25 mouse cellular contexts compared by ENCODE assay signal in genomic region chr11:22247069-22247468, GRCm38 (mm10).
DNase-seq lines count a peak whose midpoint lies in the region; ATAC-seq lines count a peak whose summit lies in the region.
"Had no signal": no experiment of that assay in that cellular context is flagged by ENCODE, and none has a peak within 500 bp of the region (broad histone marks: within the 10 kb centered on the region; RNA-seq: fewer than 3 reads in every experiment).

No protein-coding gene starts in this region.

- no peak overlapping the region for H3K27ac ChIP-seq in hindbrain, embryonic 12.5 days
- H3K27ac ChIP-seq: embryonic facial prominence, embryonic 15.5 days; left cerebral cortex, adult 2 months; macrophage; midbrain, embryonic 10.5 days; neural tube, embryonic 12.5 days had no signal

- ATAC-seq in hindbrain, embryonic 12.5 days (ENCODE audit: low FRiP score), result no peak
- ATAC-seq: activated CD4-positive, CD25-positive, alpha-beta regulatory T cell, adult 4 months; forebrain, postnatal 0 days; hindbrain, embryonic 16.5 days; intestine, embryonic 16.5 days; Patski had no signal

- no peak overlapping the region for H3K4me2 ChIP-seq in hindbrain, embryonic 12.5 days (replicated peaks)
- H3K4me2 ChIP-seq: embryonic facial prominence, embryonic 15.5 days; liver, embryonic 11.5 days; neural tube, embryonic 12.5 days had no signal

- no peak overlapping the region for H3K9ac ChIP-seq in hindbrain, embryonic 12.5 days
- H3K9ac ChIP-seq: embryonic facial prominence, embryonic 15.5 days; forebrain, postnatal 0 days; neural tube, embryonic 12.5 days had no signal

- DNase-seq in lung, postnatal 25 days (ENCODE audit: low spot score), result peak; percentile 19
- DNase-seq in lung, postnatal 10 days, result no peak
- DNase-seq in 3T3-L1 (ENCODE audit: low read depth, low spot score) (peak; percentile 62), NIH3T3 (ENCODE audit: low read depth) (peak; percentile 50)
- DNase-seq in heart, postnatal 10 days, result peak; percentile 32 to 34
- no peak for DNase-seq in right cerebral cortex, adult 2 months (ENCODE audit: low spot score in 2 of 2)
- no peak for DNase-seq in cerebellum, adult 18-20 months
- DNase-seq: adrenal gland, postnatal 10 days; cerebellum, adult 2 months; cerebellum, postnatal 36 days; forebrain, postnatal 0 days; kidney, postnatal 4 days; layer of hippocampus, adult 9-11 months; spleen, adult 18-20 months had no signal

- intact Hi-C loops in heart, postnatal 10 days (cut with DNase I), result no loop called here

- no peaks in the 10 kb centered on the region for H3K36me3 ChIP-seq in hindbrain, embryonic 12.5 days
- H3K36me3 ChIP-seq: embryonic facial prominence, embryonic 15.5 days; midbrain, embryonic 10.5 days; neural tube, embryonic 12.5 days had no signal

- H3K4me3 ChIP-seq in hindbrain, embryonic 12.5 days, result no peak overlapping the region
- H3K4me3 ChIP-seq: embryonic facial prominence, embryonic 15.5 days; left cerebral cortex, adult 2 months; midbrain, embryonic 10.5 days; neural tube, embryonic 12.5 days had no signal

- no peaks in the 10 kb centered on the region for H3K9me3 ChIP-seq in hindbrain, embryonic 12.5 days (replicated peaks)
- H3K9me3 ChIP-seq: neural tube, embryonic 12.5 days had no signal

- H3K4me1 ChIP-seq in hindbrain, embryonic 12.5 days, result no peaks in the 10 kb centered on the region
- H3K4me1 ChIP-seq: embryonic facial prominence, embryonic 15.5 days; midbrain, embryonic 10.5 days; neural tube, embryonic 12.5 days had no signal

- H3K27me3 ChIP-seq in hindbrain, embryonic 12.5 days, result no peaks in the 10 kb centered on the region
- H3K27me3 ChIP-seq: embryonic facial prominence, embryonic 15.5 days; neural tube, embryonic 12.5 days; Patski had no signal

Comparison
In these comparisons a context has a peak if more than half of its experiments do, and no peak if none do; other contexts are left out.
1. DNase-seq: peak in lung, postnatal 25 days (single experiment), 3T3-L1 (single experiment), NIH3T3 (single experiment) and heart, postnatal 10 days (2 of 2); none in lung, postnatal 10 days (single experiment), right cerebral cortex, adult 2 months (0 of 2) and cerebellum, adult 18-20 months (0 of 2).